Mouse (Mus musculus): ENCODE data around the gene Bhmt. TPM values are rescaled to one million over a fixed set of nuclear protein-coding genes. Genes with fewer than 3 reads are reported as not detected.

The Bhmt gene
- total RNA-seq (2021), result not detected
- long read RNA-seq, experiment 1, result 0 reads
- long read RNA-seq, experiment 2, result 0 reads

GRCm38 (mm10) chr13:93637282-93638245 is at the start of gene Bhmt:
Gene Bhmt (minus strand): TSS chr13:93637961.
- intact Hi-C loops (cut with DNase I), result no loop called here
- DNase-seq, result no peak

GRCm38 (mm10) chr13:93687321-93687720 is 49.6 kb upstream of the Bhmt start:
- DNase-seq, result no peak
- intact Hi-C loops (cut with DNase I), result no loop called here

GRCm38 (mm10) chr13:93685226-93685625 is 47.5 kb upstream of the Bhmt start:
- intact Hi-C loops (cut with DNase I), result no loop called here
- DNase-seq, result no peak

GRCm38 (mm10) chr13:93683336-93683735 is 45.6 kb upstream of the Bhmt start:
- intact Hi-C loops (cut with DNase I), result no loop called here
- no peak for DNase-seq

- no peak for DNase-seq
- intact Hi-C loops (cut with DNase I), result no loop called here
Observed at GRCm38 (mm10) chr13:93676864-93677263, 39.1 kb upstream of the Bhmt start.

- DNase-seq, result no peak
- intact Hi-C loops (cut with DNase I), result no loop called here
Observed at GRCm38 (mm10) chr13:93674131-93674561, 36.4 kb upstream of the Bhmt start, which contains the start of the genes Bhmt2 and Dmgdh. Gene Bhmt2 (minus strand): TSS chr13:93674302. Gene Dmgdh (plus strand): TSS chr13:93674433.

- intact Hi-C loops (cut with DNase I), result no loop called here
- DNase-seq, result no peak
Observed at GRCm38 (mm10) chr13:93673296-93673695, 35.5 kb upstream of the Bhmt start.

GRCm38 (mm10) chr13:93672371-93672770 is 34.6 kb upstream of the Bhmt start:
- DNase-seq, result no peak
- intact Hi-C loops (cut with DNase I), result no loop called here

GRCm38 (mm10) chr13:93667586-93667985 is 29.8 kb upstream of the Bhmt start:
- intact Hi-C loops (cut with DNase I), result no loop called here
- no peak for DNase-seq

- intact Hi-C loops (cut with DNase I), result no loop called here
- no peak for DNase-seq
Observed at GRCm38 (mm10) chr13:93657941-93658340, 20.2 kb upstream of the Bhmt start.

GRCm38 (mm10) chr13:93653382-93653781 is 15.6 kb upstream of the Bhmt start:
- intact Hi-C loops (cut with DNase I), result no loop called here
- DNase-seq, result no peak

GRCm38 (mm10) chr13:93648387-93649130 is 10.8 kb upstream of the Bhmt start:
- intact Hi-C loops (cut with DNase I), result no loop called here
- no peak for DNase-seq

- intact Hi-C loops (cut with DNase I), result no loop called here
- DNase-seq, result no peak
Observed at GRCm38 (mm10) chr13:93639636-93640035, 1.9 kb upstream of the Bhmt start.

- no peak for DNase-seq
- intact Hi-C loops (cut with DNase I), result no loop called here
Observed at GRCm38 (mm10) chr13:93636561-93636960, 1.2 kb downstream of the Bhmt start.

- intact Hi-C loops (cut with DNase I), result no loop called here
- no peak for DNase-seq
Observed at GRCm38 (mm10) chr13:93632927-93633326, 4.8 kb downstream of the Bhmt start.

GRCm38 (mm10) chr13:93630941-93631705 is 6.6 kb downstream of the Bhmt start:
- no peak for DNase-seq
- intact Hi-C loops (cut with DNase I), result no loop called here

- intact Hi-C loops (cut with DNase I), result no loop called here
Observed at GRCm38 (mm10) chr13:93628861-93629260, 8.9 kb downstream of the Bhmt start.

GRCm38 (mm10) chr13:93614361-93614948 is 23.3 kb downstream of the Bhmt start:
- no peak for DNase-seq
- intact Hi-C loops (cut with DNase I), result loop anchor here (5.0 kb wide), 1 partner anchor 862 kb away; no protein-coding TSS in a partner anchor

More at GRCm38 (mm10) chr13:93628861-93629260, 8.9 kb downstream of the Bhmt start:
- no peak for DNase-seq

GRCm38 (mm10) chr13:93613771-93614170 is 24.0 kb downstream of the Bhmt start:
- intact Hi-C loops (cut with DNase I), result loop anchor here (5.0 kb wide), 1 partner anchor 861 kb away; no protein-coding TSS in a partner anchor
- DNase-seq, result no peak
